Mouse (Mus musculus) spleen, adult 2 months (tissue): ENCODE measurements around the gene Tspan12. TPM values are rescaled to one million over a fixed set of nuclear protein-coding genes. Genes with fewer than 3 reads are reported as not detected.
"Not testable (repeated sequence)": the region's sequence is repeated elsewhere in the genome, so short reads cannot be mapped to it uniquely, and the experiment has no call there.

ENCODE experiments used
- DNase-seq, 2 experiments: peaks; one replicate each; pipeline versions ENCODE4 v3.0.0 to v3.0.0-alpha.2; 2012 to 2021; ENCODE audit warnings: low spot score in 2 of 2, low read depth in 1 of 2
- H3K27ac ChIP-seq: fragments of 200-500 bp; 2 replicates; pipeline ENCODE4 v1.5.1; 2012; ENCODE audit warnings: low read length, inconsistent platforms; ENCODE audit not compliant: insufficient read depth
- H3K27me3 ChIP-seq: fragments of 200-500 bp; 2 replicates; pipeline ENCODE4 v1.6.1; 2012; ENCODE audit warnings: mild to moderate bottlenecking, moderate library complexity, low read length, inconsistent platforms; ENCODE audit not compliant: control insufficient read depth, insufficient read depth
- H3K36me3 ChIP-seq: fragments of 200-500 bp; 2 replicates; pipeline ENCODE4 v1.6.1; 2012; ENCODE audit warnings: mild to moderate bottlenecking, low read length, inconsistent platforms; ENCODE audit not compliant: control insufficient read depth, insufficient read depth
- H3K4me1 ChIP-seq: fragments of 200-500 bp; 2 replicates; pipeline ENCODE4 v1.6.1; 2011; ENCODE audit warnings: inconsistent platforms; ENCODE audit not compliant: control insufficient read depth, insufficient read depth, insufficient read length
- H3K4me3 ChIP-seq: fragments of 200-500 bp; 2 replicates; pipeline ENCODE4 v1.5.1; 2011; ENCODE audit warnings: mild to moderate bottlenecking, inconsistent platforms; ENCODE audit not compliant: insufficient read depth, insufficient read length; ENCODE audit errors: extremely low read depth
- CTCF ChIP-seq: fragments of 200-500 bp; IDR thresholded peaks from 2 replicates; pipeline ENCODE4 v1.5.1; 2011; ENCODE audit warnings: mild to moderate bottlenecking, inconsistent platforms; ENCODE audit not compliant: insufficient read depth, insufficient read length, insufficient replicate concordance; ENCODE audit errors: extremely low read depth
- POLR2A ChIP-seq: fragments of 200-500 bp; IDR thresholded peaks from 2 replicates; pipeline ENCODE4 v1.6.1; 2011; ENCODE audit warnings: low read depth, low read length, inconsistent platforms
- WGBS: fragments of 180-500 bp; shearing (Covaris S2); methylation state at CpG from one replicate; pipeline ENCODE4 v1.1.7; 2018; 5-methylcytosine and 5-hydroxymethylcytosine counted together
- polyA plus RNA-seq: library from polyadenylated mRNA; depleted of rRNA; stranded (reverse); fragments of >200 nt; gene quantifications from 2 replicates; pipeline ENCODE4 v1.2.3, GENCODE M21; 2012; rRNA removed

Gene Tspan12
- polyA plus RNA-seq, result 0.89 and 1.4 TPM in 2 replicates

GRCm38 (mm10) chr6:21852344-21852785 is at the start of gene Tspan12:
TSS of gene Tspan12 (minus strand) at chr6:21852515.
- no peaks in the 10 kb centered on the region; the same call in 1 of the 2 replicates for H3K4me1 ChIP-seq
- no peaks in the 10 kb centered on the region for H3K36me3 ChIP-seq
- TF ChIP-seq CTCF (no peak), POLR2A (no peak)
- peak within 1 kb of the TSS; percentile 35 for H3K4me3 ChIP-seq
- H3K27me3 ChIP-seq, result peaks cover 9% of the 10 kb centered on the region; the same call in 1 of the 2 replicates
- H3K27ac ChIP-seq, result peak within 1 kb of the TSS; percentile 47; the same call in 1 of the 2 replicates
- WGBS, result 7% methylated on average over 13 of the region's 13 CpGs
- peak in 1 of 2 experiments; percentile 8 for DNase-seq

- no peak overlapping the region for H3K27ac ChIP-seq
- no peaks in the 10 kb centered on the region for H3K27me3 ChIP-seq
- WGBS, result 70% methylated on average over 7 of the region's 7 CpGs
- no peaks in the 10 kb centered on the region for H3K4me1 ChIP-seq
- H3K4me3 ChIP-seq, result no peak overlapping the region
- no peak for TF ChIP-seq POLR2A
- no peak for TF ChIP-seq CTCF
- DNase-seq, result no peak
- H3K36me3 ChIP-seq, result no peaks in the 10 kb centered on the region
Measured at GRCm38 (mm10) chr6:21894451-21894850, 42.1 kb upstream of the Tspan12 start.

- Histone ChIP-seq H3K4me1 (no peaks in the 10 kb centered on the region), H3K36me3 (no peaks in the 10 kb centered on the region), H3K4me3 (no peak overlapping the region), H3K27me3 (no peaks in the 10 kb centered on the region), H3K27ac (no peak overlapping the region)
- TF ChIP-seq POLR2A (no peak), CTCF (no peak)
- WGBS, result 85% methylated on average over 2 of the region's 2 CpGs
- DNase-seq, result no peak
Measured at GRCm38 (mm10) chr6:21889101-21889500, 36.8 kb upstream of the Tspan12 start.

- not testable (repeated sequence) for H3K27ac ChIP-seq, H3K4me1 ChIP-seq, H3K4me3 ChIP-seq, H3K36me3 ChIP-seq, DNase-seq, H3K27me3 ChIP-seq
Measured at GRCm38 (mm10) chr6:21887971-21888370, 35.7 kb upstream of the Tspan12 start.

- DNase-seq, result no peak
- H3K27ac ChIP-seq, result no peak overlapping the region
- no peaks in the 10 kb centered on the region for H3K27me3 ChIP-seq
- H3K36me3 ChIP-seq, result no peaks in the 10 kb centered on the region
- WGBS, result 83% methylated on average over 6 of the region's 6 CpGs
- TF ChIP-seq POLR2A, result no peak
- no peak overlapping the region for H3K4me3 ChIP-seq
- H3K4me1 ChIP-seq, result no peaks in the 10 kb centered on the region
Measured at GRCm38 (mm10) chr6:21879496-21879895, 27.2 kb upstream of the Tspan12 start.

- H3K4me3 ChIP-seq, result no peak overlapping the region
- no peak for DNase-seq
- TF ChIP-seq CTCF (no peak), POLR2A (no peak)
- no peak overlapping the region for H3K27ac ChIP-seq
- no peaks in the 10 kb centered on the region for H3K36me3 ChIP-seq
- H3K4me1 ChIP-seq, result no peaks in the 10 kb centered on the region
- H3K27me3 ChIP-seq, result no peaks in the 10 kb centered on the region
- 60% methylated on average over 1 of the region's 1 CpGs for WGBS
Measured at GRCm38 (mm10) chr6:21867310-21867709, 15.0 kb upstream of the Tspan12 start.

- no peak for DNase-seq
- no peaks in the 10 kb centered on the region for H3K4me1 ChIP-seq
- H3K27ac ChIP-seq, result no peak overlapping the region
- H3K4me3 ChIP-seq, result no peak overlapping the region
- 82% methylated on average over 8 of the region's 8 CpGs for WGBS
- TF ChIP-seq POLR2A (no peak), CTCF (no peak)
- H3K27me3 ChIP-seq, result no peaks in the 10 kb centered on the region
- no peaks in the 10 kb centered on the region for H3K36me3 ChIP-seq
Measured at GRCm38 (mm10) chr6:21864179-21864578, 11.9 kb upstream of the Tspan12 start.

- Histone ChIP-seq H3K36me3 (no peaks in the 10 kb centered on the region), H3K4me3 (no peak overlapping the region), H3K27me3 (no peaks in the 10 kb centered on the region), H3K27ac (no peak overlapping the region), H3K4me1 (no peaks in the 10 kb centered on the region)
- no peak for DNase-seq
- WGBS, result 40% methylated on average over 1 of the region's 1 CpGs
- TF ChIP-seq CTCF (no peak), POLR2A (no peak)
Measured at GRCm38 (mm10) chr6:21863561-21863960, 11.2 kb upstream of the Tspan12 start.
